Comparison of ENCODE assay signal across 10 mouse cellular contexts in genomic region chr7:93062189-93062588, GRCm38 (mm10). TPM values are rescaled to one million over a fixed set of nuclear protein-coding genes. Genes with fewer than 3 reads are reported as not detected.
DNase-seq lines count a peak whose midpoint lies in the region; ATAC-seq lines count a peak whose summit lies in the region.
"Had no signal": no experiment of that assay in that cellular context is flagged by ENCODE, and none has a peak within 500 bp of the region (broad histone marks: within the 10 kb centered on the region; RNA-seq: fewer than 3 reads in every experiment).

No protein-coding gene starts in this region.

- H3K4me3 ChIP-seq in limb, embryonic 15.5 days: no peak overlapping the region
- H3K4me3 ChIP-seq in kidney, embryonic 15.5 days (replicated peaks): no peak overlapping the region
- H3K4me3 ChIP-seq: liver, embryonic 13.5 days; myocyte had no signal

- 9% methylated on average over 6 of the region's 6 CpGs for WGBS in limb, embryonic 15.5 days
- 45% methylated on average over 6 of the region's 6 CpGs for WGBS in kidney, embryonic 15.5 days

- no peaks in the 10 kb centered on the region for H3K27me3 ChIP-seq in limb, embryonic 15.5 days
- no peaks in the 10 kb centered on the region for H3K27me3 ChIP-seq in kidney, embryonic 15.5 days
- H3K27me3 ChIP-seq: liver, embryonic 13.5 days had no signal

- H3K4me2 ChIP-seq in limb, embryonic 15.5 days: no peak overlapping the region
- no peak overlapping the region for H3K4me2 ChIP-seq in kidney, embryonic 15.5 days
- H3K4me2 ChIP-seq: liver, embryonic 13.5 days had no signal

- H3K9me3 ChIP-seq in limb, embryonic 15.5 days: no peaks in the 10 kb centered on the region
- no peaks in the 10 kb centered on the region for H3K9me3 ChIP-seq in kidney, embryonic 15.5 days (replicated peaks)
- H3K9me3 ChIP-seq: liver, embryonic 13.5 days had no signal

- no peaks in the 10 kb centered on the region for H3K36me3 ChIP-seq in limb, embryonic 15.5 days
- no peaks in the 10 kb centered on the region for H3K36me3 ChIP-seq in kidney, embryonic 15.5 days
- H3K36me3 ChIP-seq: liver, embryonic 13.5 days had no signal

- peak; percentile 53 to 56 for DNase-seq in right cerebral cortex, postnatal 10 days (ENCODE audit: low spot score in 2 of 2)
- no peak for DNase-seq in right cerebral cortex, postnatal 14 days
- DNase-seq in frontal cortex, postnatal 14 days (ENCODE audit: low spot score in 2 of 2): peak; percentile 18 to 20
- DNase-seq in right cerebral cortex, postnatal 4 days: peak; percentile 36
- DNase-seq in adipocyte (ENCODE audit: low spot score): no peak
- DNase-seq in urinary bladder, adult 18-20 months (ENCODE audit: low spot score in 2 of 2): no peak
- DNase-seq: liver, embryonic 13.5 days had no signal

- peak; percentile 61; the same call in 1 of the 2 replicates for ATAC-seq in limb, embryonic 15.5 days (ENCODE audit: insufficient number of reproducible peaks, low FRiP score, low TSS enrichment, low read depth)
- no peak for ATAC-seq in kidney, embryonic 15.5 days (replicated peaks; ENCODE audit: low FRiP score)

- peaks cover 9% of the 10 kb centered on the region for H3K4me1 ChIP-seq in limb, embryonic 15.5 days
- no peaks in the 10 kb centered on the region for H3K4me1 ChIP-seq in kidney, embryonic 15.5 days
- H3K4me1 ChIP-seq: liver, embryonic 13.5 days had no signal

- H3K27ac ChIP-seq in limb, embryonic 15.5 days: 0 out of 2 replicates have a peak overlapping the region, but pooled peaks have one; percentile 17
- no peak overlapping the region for H3K27ac ChIP-seq in kidney, embryonic 15.5 days
- H3K27ac ChIP-seq: liver, embryonic 13.5 days had no signal

- H3K9ac ChIP-seq in limb, embryonic 15.5 days: no peak overlapping the region
- no peak overlapping the region for H3K9ac ChIP-seq in kidney, embryonic 15.5 days
- H3K9ac ChIP-seq: liver, embryonic 13.5 days had no signal

RNA-seq across cellular contexts. Expression of gene Fam181b, which starts 17.5 kb away (rescaled TPM):
- polyA plus RNA-seq in limb, embryonic 15.5 days (2015; fragmentation: Nextera tagmentation; extraction: Ambion mirVana): 9.3 and 10.8 TPM in 2 replicates
- 2.9 and 3.4 TPM in 2 replicates for polyA plus RNA-seq in kidney, embryonic 15.5 days (2015; fragmentation: Nextera tagmentation; extraction: Ambion mirVana)

Comparison
In these comparisons a context has a peak if more than half of its experiments do, and no peak if none do; other contexts are left out.
1. DNase-seq: peak in right cerebral cortex, postnatal 10 days (2 of 2), frontal cortex, postnatal 14 days (2 of 2) and right cerebral cortex, postnatal 4 days (single experiment); none in right cerebral cortex, postnatal 14 days (single experiment), adipocyte (single experiment) and urinary bladder, adult 18-20 months (0 of 2).